ENCODE assay signal across 9 mouse cellular contexts in genomic region chr2:156529726-156530125, GRCm38 (mm10). TPM values are rescaled to one million over a fixed set of nuclear protein-coding genes. Genes with fewer than 3 reads are reported as not detected.
DNase-seq lines count a peak whose midpoint lies in the region; ATAC-seq lines count a peak whose summit lies in the region.
"Had no signal": no experiment of that assay in that cellular context is flagged by ENCODE, and none has a peak within 500 bp of the region (broad histone marks: within the 10 kb centered on the region; RNA-seq: fewer than 3 reads in every experiment).

No protein-coding gene starts in this region.

- no peak overlapping the region for H3K4me2 ChIP-seq in midbrain, embryonic 11.5 days
- no peak overlapping the region for H3K4me2 ChIP-seq in midbrain, embryonic 15.5 days
- no peak overlapping the region for H3K4me2 ChIP-seq in neural tube, embryonic 15.5 days
- H3K4me2 ChIP-seq: liver, embryonic 15.5 days had no signal

- no peak for ATAC-seq in midbrain, embryonic 11.5 days (ENCODE audit: low FRiP score)
- no peak for ATAC-seq in midbrain, embryonic 15.5 days (replicated peaks)
- ATAC-seq in neural tube, embryonic 15.5 days (ENCODE audit: low FRiP score), result no peak

- no peaks in the 10 kb centered on the region for H3K36me3 ChIP-seq in midbrain, embryonic 11.5 days (ENCODE audit: control insufficient read depth, insufficient read depth, low read length)
- peaks cover 17% of the 10 kb centered on the region; the same call in 1 of the 2 replicates for H3K36me3 ChIP-seq in midbrain, embryonic 15.5 days (replicated peaks)
- H3K36me3 ChIP-seq in neural tube, embryonic 15.5 days, result peaks cover 71% of the 10 kb centered on the region
- H3K36me3 ChIP-seq: liver, embryonic 15.5 days had no signal

- 66% methylated on average over 2 of the region's 2 CpGs for WGBS in midbrain, embryonic 11.5 days
- WGBS in midbrain, embryonic 15.5 days, result 70% methylated on average over 2 of the region's 2 CpGs
- WGBS in neural tube, embryonic 15.5 days, result 57% methylated on average over 2 of the region's 2 CpGs

- H3K4me1 ChIP-seq in midbrain, embryonic 11.5 days (ENCODE audit: control insufficient read depth, insufficient read depth, low read length), result no peaks in the 10 kb centered on the region
- no peaks in the 10 kb centered on the region for H3K4me1 ChIP-seq in midbrain, embryonic 15.5 days
- no peaks in the 10 kb centered on the region for H3K4me1 ChIP-seq in neural tube, embryonic 15.5 days
- H3K4me1 ChIP-seq: liver, embryonic 15.5 days had no signal

- DNase-seq in cerebellum, postnatal 25 days, result peak; percentile 38 to 54
- no peak for DNase-seq in cerebellum, adult 11 months
- peak; percentile 90 for DNase-seq in midbrain, embryonic 11.5 days (ENCODE audit: low spot score, missing footprints)
- DNase-seq in c-Kit-positive CD71-negative TER-119-negative erythroid progenitor cells, embryonic 14.5 days (ENCODE audit: low read depth), result peak; percentile 51
- DNase-seq in lung, postnatal 10 days, result peak; percentile 42
- no peak for DNase-seq in left cerebral cortex, adult 11 months (ENCODE audit: low spot score)

- no peak overlapping the region for H3K27ac ChIP-seq in midbrain, embryonic 11.5 days (ENCODE audit: low read depth, low read length)
- no peak overlapping the region for H3K27ac ChIP-seq in midbrain, embryonic 15.5 days
- no peak overlapping the region for H3K27ac ChIP-seq in neural tube, embryonic 15.5 days (replicated peaks)
- H3K27ac ChIP-seq: liver, embryonic 15.5 days had no signal

- H3K4me3 ChIP-seq in midbrain, embryonic 11.5 days (ENCODE audit: low read depth, low read length), result no peak overlapping the region
- H3K4me3 ChIP-seq in midbrain, embryonic 15.5 days, result no peak overlapping the region
- no peak overlapping the region for H3K4me3 ChIP-seq in neural tube, embryonic 15.5 days (replicated peaks)
- H3K4me3 ChIP-seq: liver, embryonic 15.5 days had no signal

- no peaks in the 10 kb centered on the region for H3K9me3 ChIP-seq in midbrain, embryonic 11.5 days (ENCODE audit: control insufficient read depth, low read length)
- H3K9me3 ChIP-seq in midbrain, embryonic 15.5 days, result no peaks in the 10 kb centered on the region
- no peaks in the 10 kb centered on the region for H3K9me3 ChIP-seq in neural tube, embryonic 15.5 days (replicated peaks)
- H3K9me3 ChIP-seq: liver, embryonic 15.5 days had no signal

- H3K9ac ChIP-seq in midbrain, embryonic 11.5 days (ENCODE audit: low read length), result no peak overlapping the region
- H3K9ac ChIP-seq in midbrain, embryonic 15.5 days, result no peak overlapping the region
- H3K9ac ChIP-seq in neural tube, embryonic 15.5 days (replicated peaks), result no peak overlapping the region
- H3K9ac ChIP-seq: liver, embryonic 15.5 days had no signal

- no peaks in the 10 kb centered on the region for H3K27me3 ChIP-seq in midbrain, embryonic 11.5 days (ENCODE audit: control insufficient read depth, insufficient read depth, low read length)
- no peaks in the 10 kb centered on the region for H3K27me3 ChIP-seq in midbrain, embryonic 15.5 days (replicated peaks)
- H3K27me3 ChIP-seq in neural tube, embryonic 15.5 days (replicated peaks), result no peaks in the 10 kb centered on the region
- H3K27me3 ChIP-seq: liver, embryonic 15.5 days had no signal

RNA-seq across cellular contexts. Expression of gene Aar2, which starts 17.7 kb away (rescaled TPM):
- 44.4 and 46.8 TPM in 2 replicates for polyA plus RNA-seq in midbrain, embryonic 11.5 days (2014; fragmentation: Nextera tagmentation; extraction: Ambion mirVana)
- polyA plus RNA-seq in midbrain, embryonic 15.5 days (2015; fragmentation: Nextera tagmentation; extraction: Ambion mirVana), result 46.1 and 47.9 TPM in 2 replicates
- polyA plus RNA-seq in neural tube, embryonic 15.5 days (2015; fragmentation: Nextera tagmentation; extraction: Ambion mirVana), result 42.0 and 42.8 TPM in 2 replicates

Comparison
In these comparisons a context has a peak if more than half of its experiments do, and no peak if none do; other contexts are left out.
1. DNase-seq: peak in cerebellum, postnatal 25 days (2 of 2), midbrain, embryonic 11.5 days (single experiment), c-Kit-positive CD71-negative TER-119-negative erythroid progenitor cells, embryonic 14.5 days (single experiment) and lung, postnatal 10 days (single experiment); none in cerebellum, adult 11 months (single experiment) and left cerebral cortex, adult 11 months (single experiment).